Mouse (Mus musculus): ENCODE measurements around the gene Ccl2.

GRCm38 (mm10) chr11:82077031-82077430, 41.7 kb downstream of the Ccl2 start:
- no peak for TF ChIP-seq CTCF (IDR thresholded peaks at IDR 0.05; ENCODE audit: borderline replicate concordance, insufficient read depth, low read depth, low read length)
- TF ChIP-seq POLR2A (IDR thresholded peaks at IDR 0.05; ENCODE audit: borderline replicate concordance, insufficient read depth, low read length), result no peak
